Mouse (Mus musculus) neutrophil, adult 5-6 weeks (primary cell): Measurements from ENCODE around the gene 4931422A03Rik. TPM values are rescaled to one million over a fixed set of nuclear protein-coding genes. Genes with fewer than 3 reads are reported as not detected.

Source experiments
- ATAC-seq: fragments of 151-379, 151-347 bp; 2 replicates; pipeline ENCODE4 v1.8.0; 2017; ENCODE audit warnings: mild to moderate bottlenecking, moderate TSS enrichment; ENCODE audit not compliant: insufficient number of reproducible peaks, poor library complexity, low FRiP score, severe bottlenecking; ENCODE audit errors: extremely low read depth
- total RNA-seq: library from RNA; stranded (forward); fragments of 200-1000 nt; gene quantifications from 2 replicates; pipeline ENCODE4 v1.2.3, GENCODE M21; 2017

4931422A03Rik gene
- total RNA-seq, 1 experiment from 2014 or later, result not detected

GRCm38 (mm10) chr2:103946892-103947291, 81.3 kb downstream of the 4931422A03Rik start:
- no peak for ATAC-seq

- peak; percentile 62 for ATAC-seq
Measured at GRCm38 (mm10) chr2:103945571-103946092, 82.5 kb downstream of the 4931422A03Rik start.

GRCm38 (mm10) chr2:103944859-103945258, 83.3 kb downstream of the 4931422A03Rik start:
- ATAC-seq, result peak; percentile 82

GRCm38 (mm10) chr2:103941085-103941484, 87.1 kb downstream of the 4931422A03Rik start:
- ATAC-seq, result no peak

- ATAC-seq, result no peak
Measured at GRCm38 (mm10) chr2:103939003-103939402, 89.2 kb downstream of the 4931422A03Rik start.

- no peak for ATAC-seq
Measured at GRCm38 (mm10) chr2:103938573-103938972, 89.6 kb downstream of the 4931422A03Rik start.

GRCm38 (mm10) chr2:103937670-103938069, 90.5 kb downstream of the 4931422A03Rik start:
- no peak for ATAC-seq

GRCm38 (mm10) chr2:103936666-103937065, 91.5 kb downstream of the 4931422A03Rik start:
- no peak for ATAC-seq

GRCm38 (mm10) chr2:103935691-103936435, 92.3 kb downstream of the 4931422A03Rik start:
- peak; percentile 57; the same call in 1 of the 2 replicates for ATAC-seq

- ATAC-seq, result no peak
Measured at GRCm38 (mm10) chr2:103934670-103935069, 93.5 kb downstream of the 4931422A03Rik start.

GRCm38 (mm10) chr2:103934270-103934669, 93.9 kb downstream of the 4931422A03Rik start:
- ATAC-seq, result peak; percentile 76

- ATAC-seq, result no peak
Measured at GRCm38 (mm10) chr2:103932480-103932879, 95.7 kb downstream of the 4931422A03Rik start.

GRCm38 (mm10) chr2:103932025-103932424, 96.1 kb downstream of the 4931422A03Rik start:
- no peak for ATAC-seq

GRCm38 (mm10) chr2:103931511-103931911, 96.7 kb downstream of the 4931422A03Rik start:
- ATAC-seq, result no peak

- ATAC-seq, result no peak
Measured at GRCm38 (mm10) chr2:103930306-103931019, 97.7 kb downstream of the 4931422A03Rik start.

GRCm38 (mm10) chr2:103927610-103928145, 100.5 kb downstream of the 4931422A03Rik start:
- no peak for ATAC-seq

GRCm38 (mm10) chr2:103926586-103927113, 101.5 kb downstream of the 4931422A03Rik start:
- ATAC-seq, result no peak

GRCm38 (mm10) chr2:103919488-103919887, 108.7 kb downstream of the 4931422A03Rik start:
- peak; percentile 64; the same call in 1 of the 2 replicates for ATAC-seq

- ATAC-seq, result no peak
Measured at GRCm38 (mm10) chr2:103918375-103918774, 109.8 kb downstream of the 4931422A03Rik start.
